Mouse (Mus musculus) liver, postnatal 0 days (tissue): ENCODE data around the gene Coro1c.

Experiments used
- CTCF ChIP-seq: sonication (generic); IDR thresholded peaks from 2 replicates; pipeline ENCODE4 v1.5.1; 2016; ENCODE audit warnings: antibody characterized with exemption, low read depth
- EP300 ChIP-seq: IDR thresholded peaks from 2 replicates; pipeline ENCODE4 v1.6.1; 2016; ENCODE audit warnings: antibody characterized with exemption, low read depth, mild to moderate bottlenecking

DNA sequence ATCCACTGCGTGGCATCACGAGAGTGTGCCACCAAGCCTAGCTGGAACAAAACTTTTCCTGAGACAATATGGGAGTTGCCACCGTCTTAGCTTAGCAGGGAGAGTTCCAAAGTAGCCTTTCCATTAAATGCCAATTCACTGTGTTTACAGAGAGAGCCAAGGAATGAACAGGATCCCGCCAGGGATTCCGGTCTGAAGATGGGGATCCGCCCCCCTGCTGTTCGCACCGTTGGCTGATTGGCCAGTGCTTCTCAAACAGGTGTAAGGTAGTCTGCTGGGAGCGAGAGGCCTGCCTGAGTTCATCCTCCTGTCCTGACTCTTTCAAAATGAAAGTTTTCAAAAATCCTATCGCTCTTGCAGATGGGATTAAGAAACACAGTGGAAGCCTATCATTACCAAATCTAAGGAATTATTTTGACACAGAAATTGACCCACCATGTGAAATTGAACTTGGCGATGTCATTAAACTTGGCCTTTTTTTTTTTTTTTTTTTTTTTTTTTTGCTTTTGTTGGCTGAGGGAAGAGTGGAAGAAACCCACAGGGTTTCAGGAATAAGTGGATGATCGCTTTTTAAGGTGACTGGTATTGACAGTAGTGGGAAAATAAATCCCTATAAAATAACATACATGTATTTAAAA is 30.8 kb upstream of the Coro1c start:
- no peak for TF ChIP-seq CTCF
- TF ChIP-seq EP300, result no peak
